Mouse (Mus musculus) stomach, embryonic 14.5 days (tissue): ENCODE data around the gene Cfap97d1. TPM values are rescaled to one million over a fixed set of nuclear protein-coding genes. Genes with fewer than 3 reads are reported as not detected.

Source experiments
- ATAC-seq: fragments of 200-750 bp; cut with Nextera tagmentation; 2 replicates; pipeline ENCODE4 v1.8.0; 2017; ENCODE audit warnings: low read depth, moderate TSS enrichment; ENCODE audit not compliant: insufficient number of reproducible peaks, insufficient read depth, low FRiP score
- H3K27ac ChIP-seq: fragments of 300-500 bp; sonication (generic); 2 replicates; pipeline ENCODE4 v1.5.1; 2014; ENCODE audit warnings: mild to moderate bottlenecking, low read length, moderate library complexity, mixed read lengths
- H3K27me3 ChIP-seq: fragments of 300-500 bp; sonication (generic); 2 replicates; pipeline ENCODE4 v1.6.1; 2014; ENCODE audit warnings: low read length, control low read depth, mixed read lengths; ENCODE audit not compliant: control insufficient read depth, insufficient read depth
- H3K36me3 ChIP-seq: fragments of 300-500 bp; sonication (generic); 2 replicates; pipeline ENCODE4 v1.6.1; 2014; ENCODE audit warnings: mild to moderate bottlenecking, control low read depth, low read length, moderate library complexity, mixed read lengths; ENCODE audit not compliant: control insufficient read depth, insufficient read depth
- H3K4me1 ChIP-seq: fragments of 300-500 bp; sonication (generic); 2 replicates; pipeline ENCODE4 v1.6.1; 2014; ENCODE audit warnings: low read length, control low read depth, mixed read lengths; ENCODE audit not compliant: control insufficient read depth, insufficient read depth
- H3K4me2 ChIP-seq: fragments of 300-500 bp; sonication (generic); replicated peaks from 2 replicates; pipeline ENCODE4 v1.6.1; 2014; ENCODE audit warnings: low read depth, low read length, control low read depth
- H3K4me3 ChIP-seq: fragments of 300-500 bp; sonication (generic); 2 replicates; pipeline ENCODE4 v1.5.1; 2014; ENCODE audit warnings: low read depth, low read length, control low read depth
- H3K9ac ChIP-seq: fragments of 300-500 bp; sonication (generic); replicated peaks from 2 replicates; pipeline ENCODE4 v1.6.1; 2014; ENCODE audit warnings: low read depth, mild to moderate bottlenecking, control low read depth, low read length, moderate library complexity, mixed read lengths
- H3K9me3 ChIP-seq: fragments of 300-500 bp; sonication (generic); 2 replicates; pipeline ENCODE4 v1.6.1; 2016; ENCODE audit warnings: low read depth, low read length, control low read depth; ENCODE audit not compliant: control insufficient read depth
- WGBS: fragments of 180-500 bp; shearing (Covaris S2); extraction: QIAGEN DNeasy Blood & Tissue Kit; methylation state at CpG from one replicate; pipeline ENCODE4 v1.1.7; 2014; 5-methylcytosine and 5-hydroxymethylcytosine counted together
- polyA plus RNA-seq: library from polyadenylated mRNA; unstranded; fragments of >200 nt; fragmentation: Nextera tagmentation; extraction: Ambion mirVana; gene quantifications from 2 replicates; pipeline ENCODE4 v1.2.1, GENCODE M21; 2014

Cfap97d1 gene
- polyA plus RNA-seq, 1 experiment from 2014 or later: not detected

GRCm38 (mm10) chr11:102019736-102020135 is 35.7 kb downstream of the Cfap97d1 start:
- Histone ChIP-seq H3K27ac (no peak overlapping the region), H3K27me3 (no peaks in the 10 kb centered on the region), H3K9me3 (no peaks in the 10 kb centered on the region), H3K36me3 (peaks cover 3% of the 10 kb centered on the region; the same call in 1 of the 2 replicates), H3K4me1 (no peaks in the 10 kb centered on the region), H3K9ac (no peak overlapping the region), H3K4me3 (no peak overlapping the region), H3K4me2 (no peak overlapping the region)
- WGBS: 79% methylated on average over 9 of the region's 9 CpGs
- no peak for ATAC-seq

- H3K27ac ChIP-seq: no peak overlapping the region
- 0 out of 2 replicates have a peak, but pooled peaks cover 8% of the 10 kb centered on the region for H3K4me1 ChIP-seq
- 87% methylated on average over 5 of the region's 5 CpGs for WGBS
- H3K4me3 ChIP-seq: no peak overlapping the region
- ATAC-seq: no peak
- no peak overlapping the region for H3K4me2 ChIP-seq
- no peaks in the 10 kb centered on the region for H3K27me3 ChIP-seq
- no peak overlapping the region for H3K9ac ChIP-seq
- no peaks in the 10 kb centered on the region for H3K9me3 ChIP-seq
- peaks cover 2% of the 10 kb centered on the region; the same call in 1 of the 2 replicates for H3K36me3 ChIP-seq
Observed at GRCm38 (mm10) chr11:102021196-102021595, 37.1 kb downstream of the Cfap97d1 start.

DNA sequence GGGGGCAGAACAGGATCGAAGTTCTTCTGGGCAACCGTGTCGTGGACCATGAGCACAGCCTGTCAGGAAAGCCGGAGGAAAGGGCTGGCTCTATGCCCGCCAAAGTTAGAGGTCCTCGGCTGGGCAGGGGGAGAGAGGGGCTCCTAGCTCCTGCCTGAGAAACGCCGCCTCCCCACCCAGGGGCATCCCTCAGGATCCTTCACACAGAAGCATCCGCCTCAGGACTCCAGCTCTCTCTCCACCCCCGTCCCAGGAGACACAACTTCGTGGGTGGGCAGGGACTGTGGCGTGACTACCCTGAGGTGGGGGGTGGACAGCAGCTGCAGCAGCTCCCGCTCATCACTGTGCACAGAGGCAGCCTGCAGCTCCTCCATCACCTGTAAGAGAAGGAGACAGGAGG is 39.3 kb downstream of the Cfap97d1 start:
- ATAC-seq: no peak

DNA sequence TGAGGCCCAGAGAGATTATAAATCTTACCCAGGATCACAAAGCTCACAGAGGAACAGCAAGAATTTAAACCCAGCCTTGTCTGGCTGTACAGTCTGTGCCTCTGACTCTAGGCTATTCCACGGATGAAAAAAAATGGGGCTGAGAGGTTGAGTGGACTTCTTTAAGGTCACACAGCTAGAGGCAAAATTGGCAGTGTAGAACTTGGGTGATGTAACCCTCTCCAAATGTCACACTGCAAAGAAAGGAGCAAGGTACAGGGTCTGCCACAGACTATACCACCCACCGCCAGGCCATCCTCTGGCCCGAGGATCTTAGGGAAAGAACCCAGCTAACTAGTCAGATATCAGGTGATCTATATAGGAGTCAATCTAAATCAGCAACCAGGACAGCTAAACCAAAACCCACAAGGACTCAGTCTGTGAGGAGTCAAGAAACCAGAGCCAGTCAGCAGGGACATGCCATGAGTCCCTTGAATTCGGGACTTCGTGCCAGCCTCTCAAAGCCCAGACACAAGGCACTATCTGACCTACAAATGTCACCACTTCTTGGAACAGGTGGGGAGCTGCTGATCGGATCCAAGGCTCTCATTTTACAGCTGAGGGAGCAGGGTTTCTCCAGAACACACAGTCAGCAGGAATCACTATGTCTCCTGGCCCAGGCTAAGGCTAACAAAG is 40.1 kb downstream of the Cfap97d1 start:
- H3K36me3 ChIP-seq: no peaks in the 10 kb centered on the region; the same call in 1 of the 2 replicates
- no peak overlapping the region for H3K4me2 ChIP-seq
- no peak overlapping the region for H3K27ac ChIP-seq
- WGBS: 87% methylated on average over 6 of the region's 6 CpGs
- H3K27me3 ChIP-seq: no peaks in the 10 kb centered on the region
- no peak overlapping the region for H3K9ac ChIP-seq
- no peak for ATAC-seq
- H3K9me3 ChIP-seq: no peaks in the 10 kb centered on the region
- peaks cover 13% of the 10 kb centered on the region; the same call in 1 of the 2 replicates for H3K4me1 ChIP-seq
- no peak overlapping the region for H3K4me3 ChIP-seq

More for the DNA sequence above, 39.3 kb downstream of the Cfap97d1 start:
- 80% methylated on average over 13 of the region's 13 CpGs for WGBS
- H3K4me2 ChIP-seq: no peak overlapping the region
- no peaks in the 10 kb centered on the region for H3K9me3 ChIP-seq
- H3K4me3 ChIP-seq: no peak overlapping the region
- H3K27me3 ChIP-seq: no peaks in the 10 kb centered on the region
- no peaks in the 10 kb centered on the region; the same call in 1 of the 2 replicates for H3K36me3 ChIP-seq
- peaks cover 13% of the 10 kb centered on the region; the same call in 1 of the 2 replicates for H3K4me1 ChIP-seq
- no peak overlapping the region for H3K27ac ChIP-seq
- H3K9ac ChIP-seq: no peak overlapping the region

DNA sequence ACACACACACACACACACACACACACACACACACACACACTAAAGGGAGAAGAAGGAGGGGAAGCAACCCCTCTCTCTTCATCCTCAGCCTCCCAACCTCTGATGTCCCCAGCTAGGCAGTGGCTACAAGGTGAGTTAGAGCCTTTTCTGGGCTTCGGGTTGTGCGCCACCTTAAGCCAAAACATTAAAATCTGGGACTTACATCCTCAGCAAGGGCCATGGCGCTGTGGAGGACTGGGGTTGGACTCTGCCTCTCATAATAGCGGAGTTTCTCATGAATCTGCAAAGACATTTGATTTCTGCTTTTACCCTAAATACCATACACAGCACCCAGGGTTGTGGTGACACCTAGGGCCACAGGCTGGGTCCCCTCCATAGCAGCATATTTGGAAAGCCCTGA is 40.8 kb downstream of the Cfap97d1 start:
- Histone ChIP-seq H3K4me3 (no peak overlapping the region), H3K9ac (no peak overlapping the region), H3K27me3 (no peaks in the 10 kb centered on the region), H3K4me2 (no peak overlapping the region), H3K27ac (no peak overlapping the region), H3K36me3 (no peaks in the 10 kb centered on the region; the same call in 1 of the 2 replicates), H3K4me1 (peaks cover 13% of the 10 kb centered on the region; the same call in 1 of the 2 replicates), H3K9me3 (no peaks in the 10 kb centered on the region)
- ATAC-seq: no peak
- WGBS: 83% methylated on average over 4 of the region's 4 CpGs

GRCm38 (mm10) chr11:102025354-102025753 is 41.3 kb downstream of the Cfap97d1 start:
- WGBS: 54% methylated on average over 7 of the region's 7 CpGs
- peaks cover 13% of the 10 kb centered on the region; the same call in 1 of the 2 replicates for H3K4me1 ChIP-seq
- ATAC-seq: no peak
- no peak overlapping the region for H3K27ac ChIP-seq
- H3K4me3 ChIP-seq: no peak overlapping the region
- H3K36me3 ChIP-seq: no peaks in the 10 kb centered on the region; the same call in 1 of the 2 replicates
- no peaks in the 10 kb centered on the region for H3K9me3 ChIP-seq
- no peak overlapping the region for H3K4me2 ChIP-seq
- H3K27me3 ChIP-seq: no peaks in the 10 kb centered on the region
- no peak overlapping the region for H3K9ac ChIP-seq

DNA sequence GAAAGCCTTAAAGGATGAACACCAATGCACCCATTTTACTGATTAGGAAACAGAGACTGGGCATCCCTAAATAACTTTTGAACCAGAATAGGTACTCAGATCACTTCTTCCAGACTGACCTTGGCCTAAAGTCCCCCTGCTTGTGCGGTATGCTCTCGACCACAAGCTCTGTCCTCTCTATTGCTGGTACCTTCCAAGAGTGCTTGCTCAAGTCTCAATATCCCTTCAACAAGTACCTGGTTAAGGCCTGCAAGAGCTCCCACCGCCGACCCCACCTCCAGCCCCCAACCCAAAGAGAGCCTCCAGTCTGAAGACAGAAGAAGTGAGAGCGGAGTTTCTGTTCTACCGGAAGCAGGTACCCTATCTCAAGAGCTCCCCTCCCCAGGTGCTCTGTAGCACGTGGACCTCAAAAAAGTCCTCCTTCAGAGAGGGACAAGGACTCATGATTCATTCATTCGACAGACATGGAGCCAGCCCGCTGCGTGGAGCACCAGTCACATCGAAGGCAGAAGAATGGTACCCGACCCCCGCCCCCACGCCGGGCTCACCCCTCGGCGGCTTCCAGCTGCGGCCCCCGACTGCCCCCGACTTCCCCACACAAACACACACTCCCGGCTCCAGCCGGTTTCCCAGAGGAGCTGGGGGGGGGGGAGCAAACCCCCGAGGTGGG is 42.0 kb downstream of the Cfap97d1 start:
- peak overlapping the region; percentile 93 for H3K4me2 ChIP-seq
- H3K9me3 ChIP-seq: no peaks in the 10 kb centered on the region
- H3K27me3 ChIP-seq: no peaks in the 10 kb centered on the region
- peaks cover 13% of the 10 kb centered on the region; the same call in 1 of the 2 replicates for H3K4me1 ChIP-seq
- H3K9ac ChIP-seq: peak overlapping the region; percentile 68
- ATAC-seq: no peak
- peak overlapping the region; percentile 67 for H3K4me3 ChIP-seq
- H3K36me3 ChIP-seq: no peaks in the 10 kb centered on the region; the same call in 1 of the 2 replicates
- H3K27ac ChIP-seq: peak overlapping the region; percentile 76; the same call in 1 of the 2 replicates
- 5% methylated on average over 21 of the region's 23 CpGs for WGBS

GRCm38 (mm10) chr11:102026694-102027360 is 42.7 kb downstream of the Cfap97d1 start:
- Histone ChIP-seq H3K27me3 (no peaks in the 10 kb centered on the region), H3K4me1 (peaks cover 13% of the 10 kb centered on the region; the same call in 1 of the 2 replicates), H3K27ac (peak overlapping the region; percentile 76), H3K9ac (peak overlapping the region; percentile 68), H3K9me3 (no peaks in the 10 kb centered on the region), H3K4me3 (peak overlapping the region; percentile 67), H3K4me2 (peak overlapping the region; percentile 93), H3K36me3 (no peaks in the 10 kb centered on the region)
- WGBS: under 1% methylated on average over 62 of the region's 73 CpGs
- ATAC-seq: peak; percentile 90
